ENCODE assay signal across 8 mouse cellular contexts in the genomic region with DNA sequence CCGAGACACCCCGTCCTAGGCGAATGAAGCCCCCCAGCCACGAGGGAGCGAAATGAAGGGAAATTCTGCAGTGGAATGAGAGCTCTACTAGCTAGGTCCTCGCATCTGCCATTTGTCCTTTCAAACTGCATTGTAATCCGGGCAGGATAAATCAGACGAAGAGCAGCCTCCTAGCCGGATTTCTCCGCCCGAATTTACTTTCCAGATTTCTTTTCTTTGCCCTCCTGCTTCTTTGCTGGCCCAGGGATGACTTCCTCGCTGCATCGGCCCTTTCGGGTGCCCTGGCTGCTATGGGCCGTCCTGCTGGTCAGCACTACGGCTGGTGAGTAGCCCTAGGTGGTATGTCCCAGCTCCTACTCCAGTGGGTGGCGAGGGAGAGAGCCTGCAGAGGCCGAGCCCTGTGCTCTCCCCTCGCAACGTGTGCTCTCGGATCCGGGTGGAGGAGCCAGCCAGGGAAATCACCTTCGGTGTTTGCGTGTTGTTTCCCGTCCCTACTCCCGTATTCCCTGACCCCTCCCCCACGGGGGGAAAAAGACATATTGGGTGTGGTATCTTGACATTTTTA. TPM values are rescaled to one million over a fixed set of nuclear protein-coding genes. Genes with fewer than 3 reads are reported as not detected.
DNase-seq lines count a peak whose midpoint lies in the region; ATAC-seq and TF ChIP-seq lines count a peak whose summit lies in the region.

No protein-coding gene starts in this region.

- peak overlapping the region; percentile 97 for H3K9ac ChIP-seq in intestine, embryonic 14.5 days (ENCODE audit: low read length)

- peak overlapping the region; percentile 85 for H3K4me2 ChIP-seq in intestine, embryonic 14.5 days (ENCODE audit: low read length)

- no peaks in the 10 kb centered on the region for H3K9me3 ChIP-seq in intestine, embryonic 14.5 days (ENCODE audit: control insufficient read depth, low read length)

- H3K4me1 ChIP-seq in cortical plate, adult 2 months (ENCODE audit: control insufficient read depth, insufficient read depth, low read length) = peaks cover 3% of the 10 kb centered on the region; the same call in 1 of the 2 replicates
- peaks cover 6% of the 10 kb centered on the region; the same call in 1 of the 2 replicates for H3K4me1 ChIP-seq in intestine, embryonic 14.5 days (replicated peaks; ENCODE audit: control insufficient read depth, insufficient read depth, low read length)

- intact Hi-C loops in left cerebral cortex, postnatal 25 days (cut with DNase I) = loop anchor here (5.0 to 10.0 kb wide), 2 partner anchors 63 to 110 kb away; no protein-coding TSS in a partner anchor

- no peaks in the 10 kb centered on the region for H3K27me3 ChIP-seq in intestine, embryonic 14.5 days (replicated peaks; ENCODE audit: control insufficient read depth, insufficient read depth, low read length)

- no peak for TF ChIP-seq POLR2A in cortical plate, adult 2 months (IDR thresholded peaks at IDR 0.05; ENCODE audit: extremely low read depth, insufficient read depth, low read length)

- under 1% methylated on average over 27 of the region's 27 CpGs for WGBS in intestine, embryonic 14.5 days

- DNase-seq in ZHBTc4 (ENCODE audit: low read depth, low spot score) = peak; percentile 52
- peak; percentile 29 for DNase-seq in gastrocnemius, postnatal 10 days
- DNase-seq in intestine, embryonic 14.5 days (ENCODE audit: low spot score) = peak; percentile 83
- peak; percentile 37 to 44 for DNase-seq in left cerebral cortex, postnatal 25 days (ENCODE audit: low spot score in 2 of 2)
- peak; percentile 6 to 10 for DNase-seq in right cerebral cortex, postnatal 36 days (ENCODE audit: low spot score in 2 of 2)
- no peak for DNase-seq in c-Kit-positive CD71-positive TER-119-positive erythroid progenitor cells, embryonic 14.5 days (ENCODE audit: low spot score)

- H3K4me3 ChIP-seq in cortical plate, adult 2 months (ENCODE audit: insufficient read depth, low read length) = peak overlapping the region; percentile 99
- peak overlapping the region; percentile 76 for H3K4me3 ChIP-seq in intestine, embryonic 14.5 days (ENCODE audit: low read depth, low read length)

- ATAC-seq in intestine, embryonic 14.5 days (replicated peaks; ENCODE audit: low FRiP score, low TSS enrichment, low read depth) = no peak
- ATAC-seq in megakaryocyte-erythroid progenitor cell, adult 5-6 weeks (replicated peaks; ENCODE audit: low FRiP score, low TSS enrichment, poor library complexity, severe bottlenecking) = peak; percentile 35

- no peak for TF ChIP-seq CTCF in cortical plate, adult 2 months (IDR thresholded peaks at IDR 0.05; ENCODE audit: extremely low read depth, insufficient read depth, low read length)

- H3K27ac ChIP-seq in cortical plate, adult 2 months (ENCODE audit: insufficient read depth, low read length) = peak overlapping the region; percentile 90
- peak overlapping the region; percentile 100 for H3K27ac ChIP-seq in intestine, embryonic 14.5 days (ENCODE audit: low read depth)

- no peaks in the 10 kb centered on the region for H3K36me3 ChIP-seq in intestine, embryonic 14.5 days (ENCODE audit: control insufficient read depth, insufficient read depth, low read length)

RNA-seq across cellular contexts. Expression of a gene that starts 1.3 kb away (rescaled TPM):
- polyA plus RNA-seq in cortical plate, adult 2 months (2012; rRNA removed) = 28.3 and 29.7 TPM in 2 replicates
- 10 to 100 TPM; 36.4 to 41.5 TPM for total RNA-seq in gastrocnemius, postnatal 10 days (2021)
- 11.9 and 12.5 TPM in 2 replicates for polyA plus RNA-seq in intestine, embryonic 14.5 days (2014; fragmentation: Nextera tagmentation; extraction: Ambion mirVana)
- 100 to 1,000 TPM in 1 of 2 experiments, 10 to 100 TPM in 1; 96.2 to 101 TPM for total RNA-seq in left cerebral cortex, postnatal 25 days (2021)
- total RNA-seq in megakaryocyte-erythroid progenitor cell, adult 5-6 weeks (2014; fragmentation: Nextera tagmentation) = 4.3 and 5.9 TPM in 2 replicates
- total RNA-seq in megakaryocyte-erythroid progenitor cell, adult 5-6 weeks (2017) = 8.4 and 9.7 TPM in 2 replicates
